Mouse (Mus musculus): Measurements from ENCODE around the gene Fam43b.
"Not testable (repeated sequence)": the region's sequence is repeated elsewhere in the genome, so short reads cannot be mapped to it uniquely, and the experiment has no call there.

Fam43b gene

GRCm38 (mm10) chr4:138395971-138396645, at the start of gene Fam43b:
Fam43b (minus strand) TSS chr4:138396528.
- DNase-seq (ENCODE audit: low spot score), result peak; percentile 88

- DNase-seq (ENCODE audit: low spot score), result no peak
Measured at GRCm38 (mm10) chr4:138444941-138445340, 48.6 kb upstream of the Fam43b start.

- peak; percentile 60 for DNase-seq (ENCODE audit: low spot score)
Measured at GRCm38 (mm10) chr4:138440062-138440461, 43.7 kb upstream of the Fam43b start.

GRCm38 (mm10) chr4:138434347-138435316, 38.3 kb upstream of the Fam43b start, which contains the start of gene Mul1:
Mul1 (plus strand) TSS chr4:138434671.
- DNase-seq (ENCODE audit: low spot score), result peak; percentile 97

GRCm38 (mm10) chr4:138431340-138431739, 35.0 kb upstream of the Fam43b start:
- no peak for DNase-seq (ENCODE audit: low spot score)

- no peak for DNase-seq (ENCODE audit: low spot score)
Measured at GRCm38 (mm10) chr4:138429778-138430177, 33.5 kb upstream of the Fam43b start.

- DNase-seq (ENCODE audit: low spot score), result peak; percentile 95
Measured at GRCm38 (mm10) chr4:138426778-138427705, 30.7 kb upstream of the Fam43b start.

GRCm38 (mm10) chr4:138425604-138426003, 29.3 kb upstream of the Fam43b start:
- DNase-seq (ENCODE audit: low spot score), result not testable (repeated sequence)

- DNase-seq (ENCODE audit: low spot score), result no peak
Measured at GRCm38 (mm10) chr4:138425028-138425427, 28.7 kb upstream of the Fam43b start.

- no peak for DNase-seq (ENCODE audit: low spot score)
Measured at GRCm38 (mm10) chr4:138418340-138418957, 22.1 kb upstream of the Fam43b start.

- no peak for DNase-seq (ENCODE audit: low spot score)
Measured at GRCm38 (mm10) chr4:138417882-138418281, 21.6 kb upstream of the Fam43b start.

GRCm38 (mm10) chr4:138416414-138416813, 20.1 kb upstream of the Fam43b start:
- DNase-seq (ENCODE audit: low spot score), result peak; percentile 43

- DNase-seq (ENCODE audit: low spot score), result peak; percentile 60
Measured at GRCm38 (mm10) chr4:138415991-138416390, 19.7 kb upstream of the Fam43b start.

- DNase-seq (ENCODE audit: low spot score), result peak; percentile 36
Measured at GRCm38 (mm10) chr4:138414725-138415124, 18.4 kb upstream of the Fam43b start.

GRCm38 (mm10) chr4:138411504-138412121, 15.3 kb upstream of the Fam43b start:
- no peak for DNase-seq (ENCODE audit: low spot score)

- no peak for DNase-seq (ENCODE audit: low spot score)
Measured at GRCm38 (mm10) chr4:138411011-138411410, 14.7 kb upstream of the Fam43b start.

GRCm38 (mm10) chr4:138407479-138408194, 11.3 kb upstream of the Fam43b start:
- no peak for DNase-seq (ENCODE audit: low spot score)

- DNase-seq (ENCODE audit: low spot score), result peak; percentile 41
Measured at GRCm38 (mm10) chr4:138404806-138405205, 8.5 kb upstream of the Fam43b start.

- DNase-seq (ENCODE audit: low spot score), result peak; percentile 53
Measured at GRCm38 (mm10) chr4:138396711-138397110, 383 bp upstream of the Fam43b start.
